Mouse (Mus musculus): ENCODE results near the gene Zfp592. TPM values are rescaled to one million over a fixed set of nuclear protein-coding genes. Genes with fewer than 3 reads are reported as not detected.

The Zfp592 gene
- 13.8 and 14.1 TPM in 2 replicates for polyA plus RNA-seq (2012; rRNA removed)

GRCm38 (mm10) chr7:80992980-80993833 lies at the start of gene Zfp592:
TSS of gene Zfp592 (plus strand) at chr7:80993681.
- peaks cover 4% of the 10 kb centered on the region; the same call in 1 of the 2 replicates for H3K4me1 ChIP-seq (ENCODE audit: control insufficient read depth, insufficient read depth, low read length)
- H3K4me3 ChIP-seq (ENCODE audit: insufficient read depth, low read length), result peak within 1 kb of the TSS; percentile 95
- H3K27ac ChIP-seq (ENCODE audit: insufficient read depth, low read length), result peak within 1 kb of the TSS; percentile 99
- TF ChIP-seq POLR2A (IDR thresholded peaks at IDR 0.05; ENCODE audit: extremely low read depth, insufficient read depth, low read length) (no peak), CTCF (IDR thresholded peaks at IDR 0.05; ENCODE audit: extremely low read depth, insufficient read depth, low read length) (no peak)

DNA sequence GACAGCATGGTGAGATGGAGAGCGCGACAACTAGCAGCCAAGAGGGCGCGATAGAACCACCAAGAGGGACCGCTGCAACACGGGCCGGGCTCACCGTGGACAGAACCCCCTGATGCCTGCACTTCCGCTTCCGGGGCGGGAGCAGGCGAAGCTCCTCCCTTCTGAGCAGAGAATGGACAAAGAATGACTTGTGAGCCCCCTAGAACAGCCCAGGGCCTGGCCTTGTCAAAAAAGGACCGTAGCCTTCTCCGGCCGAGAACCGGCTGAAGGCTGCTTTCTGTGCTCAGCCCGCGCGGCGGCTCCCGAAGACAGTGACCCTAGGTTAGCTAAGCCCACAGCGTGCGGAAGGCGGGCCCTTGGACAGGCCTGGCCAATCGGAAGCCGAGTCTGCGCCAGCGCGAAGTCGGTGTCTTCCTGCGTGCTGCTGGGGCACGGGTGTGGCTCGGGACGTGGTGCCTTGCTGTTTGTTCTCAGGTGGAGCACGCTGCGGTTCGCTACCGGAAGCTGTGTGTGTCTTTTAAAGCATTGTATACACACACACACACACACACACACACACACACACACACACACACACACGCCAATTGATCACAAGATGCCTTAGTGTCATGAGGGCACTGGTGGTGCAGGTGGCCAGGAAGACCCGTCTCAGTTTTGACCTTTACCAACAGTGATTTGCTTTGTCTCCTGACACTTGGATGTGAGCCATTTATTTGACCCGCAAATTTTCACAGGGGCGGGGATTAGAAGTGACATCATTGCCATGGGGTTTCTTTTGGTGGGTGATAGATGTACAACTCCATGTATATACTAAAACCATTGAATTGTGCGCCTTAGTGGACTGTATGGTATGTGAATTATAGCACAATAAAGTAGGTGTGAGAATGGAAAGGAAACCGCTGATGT lies 45.8 kb upstream of the Zfp592 start, which contains the start of gene Sec11a:
Sec11a (minus strand) TSS at position 336 of the 906 bp plus-strand sequence.
- peaks cover 2% of the 10 kb centered on the region; the same call in 1 of the 2 replicates for H3K4me1 ChIP-seq (ENCODE audit: control insufficient read depth, insufficient read depth, low read length)
- H3K27ac ChIP-seq (ENCODE audit: insufficient read depth, low read length), result peak within 1 kb of the TSS; percentile 83
- TF ChIP-seq CTCF (IDR thresholded peaks at IDR 0.05; ENCODE audit: extremely low read depth, insufficient read depth, low read length), result no peak
- peak; percentile 78; the same call in 1 of the 2 replicates for TF ChIP-seq POLR2A (IDR thresholded peaks at IDR 0.05; ENCODE audit: extremely low read depth, insufficient read depth, low read length)

DNA sequence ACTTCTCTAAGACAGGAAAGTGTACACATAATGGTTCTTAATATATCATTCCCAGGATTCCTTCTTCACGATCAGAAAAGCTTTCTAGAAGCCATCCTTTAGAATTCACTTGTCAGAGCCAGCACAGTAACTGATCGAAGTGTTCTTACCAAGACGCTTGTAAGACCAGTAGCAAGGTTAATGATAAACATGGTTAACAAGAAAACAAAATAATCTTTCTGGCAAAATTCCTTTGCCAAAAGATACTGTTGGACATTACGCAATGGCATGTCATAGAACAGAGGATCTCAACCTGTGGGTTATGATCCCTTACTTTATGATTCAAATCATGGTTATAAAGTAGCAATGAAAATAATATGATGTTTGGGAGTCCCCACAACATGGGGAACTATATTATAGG lies 42.0 kb upstream of the Zfp592 start:
- TF ChIP-seq POLR2A (IDR thresholded peaks at IDR 0.05; ENCODE audit: extremely low read depth, insufficient read depth, low read length) (no peak), CTCF (IDR thresholded peaks at IDR 0.05; ENCODE audit: extremely low read depth, insufficient read depth, low read length) (no peak)
- no peak overlapping the region for H3K4me3 ChIP-seq (ENCODE audit: insufficient read depth, low read length)
- no peaks in the 10 kb centered on the region; the same call in 1 of the 2 replicates for H3K4me1 ChIP-seq (ENCODE audit: control insufficient read depth, insufficient read depth, low read length)
- no peak overlapping the region for H3K27ac ChIP-seq (ENCODE audit: insufficient read depth, low read length)

More for the DNA sequence above, 45.8 kb upstream of the Zfp592 start, which contains the start of gene Sec11a:
- peak within 1 kb of the TSS; percentile 72 for H3K4me3 ChIP-seq (ENCODE audit: insufficient read depth, low read length)

- Histone ChIP-seq H3K4me3 (ENCODE audit: insufficient read depth, low read length) (no peak overlapping the region), H3K4me1 (ENCODE audit: control insufficient read depth, insufficient read depth, low read length) (no peaks in the 10 kb centered on the region), H3K27ac (ENCODE audit: insufficient read depth, low read length) (no peak overlapping the region)
- no peak for TF ChIP-seq CTCF (IDR thresholded peaks at IDR 0.05; ENCODE audit: extremely low read depth, insufficient read depth, low read length)
- no peak for TF ChIP-seq POLR2A (IDR thresholded peaks at IDR 0.05; ENCODE audit: extremely low read depth, insufficient read depth, low read length)
Observed at GRCm38 (mm10) chr7:80952140-80952539, 41.3 kb upstream of the Zfp592 start.

- Histone ChIP-seq H3K27ac (ENCODE audit: insufficient read depth, low read length) (no peak overlapping the region), H3K4me1 (ENCODE audit: control insufficient read depth, insufficient read depth, low read length) (no peaks in the 10 kb centered on the region), H3K4me3 (ENCODE audit: insufficient read depth, low read length) (no peak overlapping the region)
- TF ChIP-seq CTCF (IDR thresholded peaks at IDR 0.05; ENCODE audit: extremely low read depth, insufficient read depth, low read length), result no peak
- TF ChIP-seq POLR2A (IDR thresholded peaks at IDR 0.05; ENCODE audit: extremely low read depth, insufficient read depth, low read length), result no peak
Observed at GRCm38 (mm10) chr7:80954251-80954650, 39.2 kb upstream of the Zfp592 start.

DNA sequence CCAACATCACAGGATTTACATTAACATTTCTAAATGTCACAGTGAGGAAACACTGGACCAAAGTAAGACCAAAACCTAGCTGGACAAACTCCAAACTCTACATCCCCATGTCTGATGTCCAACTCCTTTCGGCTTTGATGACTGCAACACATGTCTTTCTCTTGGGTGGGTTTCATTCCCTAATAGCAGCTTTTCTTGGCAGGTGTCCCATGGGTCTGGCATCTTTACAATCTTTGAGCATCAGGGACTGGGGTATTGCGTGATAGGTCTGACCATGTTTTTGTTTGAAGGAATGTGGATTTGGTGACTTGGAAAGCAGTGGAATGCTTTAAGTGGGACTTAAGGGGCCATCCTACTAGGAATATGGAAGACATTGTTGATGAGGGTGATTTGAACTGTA lies 36.6 kb upstream of the Zfp592 start:
- Histone ChIP-seq H3K4me3 (ENCODE audit: insufficient read depth, low read length) (no peak overlapping the region), H3K27ac (ENCODE audit: insufficient read depth, low read length) (no peak overlapping the region), H3K4me1 (ENCODE audit: control insufficient read depth, insufficient read depth, low read length) (no peaks in the 10 kb centered on the region)
- TF ChIP-seq CTCF (IDR thresholded peaks at IDR 0.05; ENCODE audit: extremely low read depth, insufficient read depth, low read length) (no peak), POLR2A (IDR thresholded peaks at IDR 0.05; ENCODE audit: extremely low read depth, insufficient read depth, low read length) (no peak)

DNA sequence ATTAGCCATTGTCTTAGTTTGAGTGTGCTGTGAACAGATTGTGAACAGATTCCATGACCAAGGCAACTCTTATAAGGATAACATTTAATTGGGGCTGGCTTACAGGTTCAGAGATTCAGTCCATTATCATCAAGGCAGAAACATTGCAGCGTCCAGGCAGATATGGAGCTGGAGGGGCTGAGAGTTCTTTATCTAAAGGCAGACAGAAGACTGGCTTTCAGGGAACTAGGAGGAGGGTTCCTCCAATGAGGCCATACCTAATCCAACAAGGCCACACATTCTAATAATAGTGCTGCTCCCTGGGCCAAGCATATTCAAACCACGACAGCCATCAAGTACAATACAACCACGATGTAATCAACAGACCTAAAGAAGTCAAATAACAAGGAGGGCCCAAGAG lies 34.5 kb upstream of the Zfp592 start:
- TF ChIP-seq POLR2A (IDR thresholded peaks at IDR 0.05; ENCODE audit: extremely low read depth, insufficient read depth, low read length), result no peak
- no peak for TF ChIP-seq CTCF (IDR thresholded peaks at IDR 0.05; ENCODE audit: extremely low read depth, insufficient read depth, low read length)
- no peak overlapping the region for H3K4me3 ChIP-seq (ENCODE audit: insufficient read depth, low read length)
- H3K4me1 ChIP-seq (ENCODE audit: control insufficient read depth, insufficient read depth, low read length), result no peaks in the 10 kb centered on the region
- H3K27ac ChIP-seq (ENCODE audit: insufficient read depth, low read length), result no peak overlapping the region

DNA sequence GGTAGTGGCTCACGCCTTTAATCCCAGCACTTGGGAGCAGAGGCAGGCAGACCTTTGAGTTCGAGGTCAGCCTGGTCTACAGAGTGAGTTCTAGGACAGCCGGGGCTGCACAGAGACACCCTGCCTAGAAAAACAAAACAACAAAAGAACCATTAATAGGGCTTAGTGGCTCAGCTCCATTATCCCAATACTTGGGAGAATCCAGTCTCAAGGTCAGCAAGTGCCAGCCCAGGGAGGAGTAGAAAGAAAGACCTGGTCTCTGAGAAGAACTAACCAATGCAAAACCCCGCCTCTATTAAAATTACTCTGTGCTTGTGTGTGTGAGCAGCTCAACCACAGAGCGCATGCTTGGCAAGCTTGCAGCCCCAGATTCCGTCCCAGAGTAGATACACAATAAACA lies 30.7 kb upstream of the Zfp592 start:
- no peak overlapping the region for H3K27ac ChIP-seq (ENCODE audit: insufficient read depth, low read length)
- TF ChIP-seq POLR2A (IDR thresholded peaks at IDR 0.05; ENCODE audit: extremely low read depth, insufficient read depth, low read length) (no peak), CTCF (IDR thresholded peaks at IDR 0.05; ENCODE audit: extremely low read depth, insufficient read depth, low read length) (no peak)
- no peak overlapping the region for H3K4me3 ChIP-seq (ENCODE audit: insufficient read depth, low read length)
- no peaks in the 10 kb centered on the region for H3K4me1 ChIP-seq (ENCODE audit: control insufficient read depth, insufficient read depth, low read length)

- Histone ChIP-seq H3K27ac (ENCODE audit: insufficient read depth, low read length) (no peak overlapping the region), H3K4me1 (ENCODE audit: control insufficient read depth, insufficient read depth, low read length) (no peaks in the 10 kb centered on the region), H3K4me3 (ENCODE audit: insufficient read depth, low read length) (no peak overlapping the region)
- no peak for TF ChIP-seq CTCF (IDR thresholded peaks at IDR 0.05; ENCODE audit: extremely low read depth, insufficient read depth, low read length)
Observed at GRCm38 (mm10) chr7:80970913-80971312, 22.6 kb upstream of the Zfp592 start.
